Mouse (Mus musculus) heart, embryonic 12.5 days (tissue): Measurements from ENCODE around the gene Pou2f3. TPM values are rescaled to one million over a fixed set of nuclear protein-coding genes. Genes with fewer than 3 reads are reported as not detected.

Experiments used
- ATAC-seq: fragments of 200-750 bp; cut with Nextera tagmentation; 2 replicates; pipeline ENCODE4 v1.8.0; 2017; ENCODE audit warnings: moderate TSS enrichment, moderate library complexity; ENCODE audit not compliant: insufficient number of reproducible peaks, low FRiP score
- H3K27ac ChIP-seq: fragments of 300-500 bp; sonication (generic); 2 replicates; pipeline ENCODE4 v1.5.1; 2016; ENCODE audit warnings: mild to moderate bottlenecking, moderate library complexity; ENCODE audit not compliant: poor library complexity, severe bottlenecking
- H3K27me3 ChIP-seq: fragments of 300-500 bp; sonication (generic); replicated peaks from 2 replicates; pipeline ENCODE4 v1.6.1; 2016; ENCODE audit warnings: mild to moderate bottlenecking, moderate library complexity
- H3K36me3 ChIP-seq: fragments of 300-500 bp; sonication (generic); 2 replicates; pipeline ENCODE4 v1.6.1; 2016; ENCODE audit warnings: mild to moderate bottlenecking, moderate library complexity
- H3K4me1 ChIP-seq: fragments of 300-500 bp; sonication (generic); replicated peaks from 2 replicates; pipeline ENCODE4 v1.6.1; 2016; ENCODE audit warnings: mild to moderate bottlenecking
- H3K4me2 ChIP-seq: fragments of 300-500 bp; sonication (generic); 2 replicates; pipeline ENCODE4 v1.6.1; 2016; ENCODE audit warnings: mild to moderate bottlenecking, moderate library complexity
- H3K4me3 ChIP-seq: fragments of 300-500 bp; sonication (generic); 2 replicates; pipeline ENCODE4 v1.5.1; 2016; ENCODE audit warnings: mild to moderate bottlenecking
- H3K9ac ChIP-seq: fragments of 300-500 bp; sonication (generic); 2 replicates; pipeline ENCODE4 v1.6.1; 2016; ENCODE audit warnings: mild to moderate bottlenecking, moderate library complexity
- H3K9me3 ChIP-seq: fragments of 300-500 bp; sonication (generic); replicated peaks from 2 replicates; pipeline ENCODE4 v1.6.1; 2016; ENCODE audit warnings: mild to moderate bottlenecking, moderate library complexity
- WGBS: fragments of 180-500 bp; shearing (Covaris S2); methylation state at CpG from one replicate; pipeline ENCODE4 v1.1.7; 2016; 5-methylcytosine and 5-hydroxymethylcytosine counted together
- polyA plus RNA-seq: library from polyadenylated mRNA; unstranded; fragments of >200 nt; fragmentation: Nextera tagmentation; extraction: Ambion mirVana; gene quantifications from 2 replicates; pipeline ENCODE4 v1.2.1, GENCODE M21; 2016

Pou2f3 gene
- polyA plus RNA-seq, 1 experiment from 2014 or later: not detected

- Histone ChIP-seq H3K36me3 (no peaks in the 10 kb centered on the region), H3K4me3 (no peak overlapping the region), H3K9ac (no peak overlapping the region), H3K4me2 (0 out of 2 replicates have a peak overlapping the region, but pooled peaks have one; percentile 3), H3K9me3 (no peaks in the 10 kb centered on the region), H3K27ac (no peak overlapping the region), H3K27me3 (no peaks in the 10 kb centered on the region), H3K4me1 (peaks cover 32% of the 10 kb centered on the region)
- WGBS: 66% methylated on average over 7 of the region's 7 CpGs
- ATAC-seq: no peak
Measured at GRCm38 (mm10) chr9:43076163-43076562, 134.0 kb downstream of the Pou2f3 start.

- Histone ChIP-seq H3K4me3 (no peak overlapping the region), H3K9me3 (no peaks in the 10 kb centered on the region), H3K36me3 (no peaks in the 10 kb centered on the region), H3K4me1 (peaks cover 29% of the 10 kb centered on the region), H3K9ac (no peak overlapping the region), H3K4me2 (no peak overlapping the region), H3K27me3 (no peaks in the 10 kb centered on the region), H3K27ac (no peak overlapping the region)
- ATAC-seq: no peak
- WGBS: 98% methylated on average over 1 of the region's 1 CpGs
Measured at GRCm38 (mm10) chr9:43074611-43075010, 135.6 kb downstream of the Pou2f3 start.

Other genes starting within 250 kb of the Pou2f3 start
- 13.3 and 13.9 TPM in 2 replicates for gene Arhgef12, start 103.1 kb downstream of the Pou2f3 start, polyA plus RNA-seq
- gene Tmem136, start 93.8 kb downstream of the Pou2f3 start, polyA plus RNA-seq: 15.2 and 18.6 TPM in 2 replicates
- gene Oaf, start 29.5 kb upstream of the Pou2f3 start, polyA plus RNA-seq: 37.1 and 37.6 TPM in 2 replicates
- 0.06 and 0.29 TPM in 2 replicates for gene Trim29, start 100.5 kb upstream of the Pou2f3 start, polyA plus RNA-seq